Mouse (Mus musculus): ENCODE results near the gene Smarca2.
A peak's percentile ranks its signal among the peaks of the same experiment; 100 is the strongest.

DNA sequence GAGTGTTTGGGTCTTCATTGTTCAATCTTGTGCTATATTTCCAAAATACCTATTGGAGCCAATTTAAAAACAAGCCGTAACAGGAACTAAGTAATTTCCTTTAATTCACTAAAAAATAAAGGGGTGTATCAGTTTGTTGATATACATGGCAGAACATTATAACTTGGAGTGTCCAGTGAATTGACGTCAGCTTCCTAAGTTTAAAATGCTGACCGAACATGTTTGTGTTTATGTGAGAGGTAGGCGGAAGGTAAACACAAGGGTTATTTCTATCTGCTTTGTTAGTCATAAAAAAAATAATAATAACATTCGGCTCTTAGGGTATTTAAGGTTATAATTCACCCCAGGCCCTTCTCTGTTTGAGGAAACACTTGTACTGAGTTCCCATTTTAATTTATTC, 12.4 kb downstream of the Smarca2 start:
- TF ChIP-seq CTCF (IDR thresholded peaks at IDR 0.05) (no peak), EP300 (IDR thresholded peaks at IDR 0.05) (peak; percentile 89)
